Comparison of ENCODE assay signal across 20 mouse cellular contexts in the genomic region with DNA sequence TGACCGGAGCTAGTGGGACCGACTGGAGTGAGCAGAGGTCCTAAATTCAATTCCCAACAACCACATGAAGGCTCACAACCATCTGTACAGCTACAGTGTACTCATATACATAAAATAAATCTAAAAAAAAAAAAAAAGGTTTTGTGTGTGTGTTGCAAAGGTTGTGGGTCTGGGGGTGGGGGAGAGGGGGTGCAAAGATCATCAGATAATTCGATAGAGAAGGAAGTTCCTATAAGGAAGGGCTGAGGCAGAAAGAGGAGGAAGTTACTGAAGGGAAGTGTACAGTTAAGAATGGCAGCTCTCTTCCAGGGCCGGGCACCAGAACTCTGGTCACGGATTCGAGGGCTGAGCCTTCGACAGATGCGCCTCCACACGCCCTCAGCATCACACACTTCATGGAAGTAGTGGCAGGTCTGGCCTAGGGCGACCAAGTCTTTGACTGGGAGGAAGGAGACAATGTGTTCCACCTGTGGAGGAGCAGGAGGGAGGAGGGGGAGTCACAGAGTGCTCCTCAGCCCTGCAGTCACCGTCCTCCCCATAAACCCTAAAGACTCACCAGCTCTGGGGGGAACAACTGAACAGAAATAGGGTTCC. TPM values are rescaled to one million over a fixed set of nuclear protein-coding genes. Genes with fewer than 3 reads are reported as not detected.
A peak's percentile ranks its signal among the peaks of the same experiment; 100 is the strongest.
DNase-seq lines count a peak whose midpoint lies in the region; ATAC-seq and TF ChIP-seq lines count a peak whose summit lies in the region.
"Had no signal": no experiment of that assay in that cellular context is flagged by ENCODE, and none has a peak within 500 bp of the region (broad histone marks: within the 10 kb centered on the region; RNA-seq: fewer than 3 reads in every experiment).

No protein-coding gene starts in this region.

- no peaks in the 10 kb centered on the region; the same call in 1 of the 2 replicates for H3K79me2 ChIP-seq in macrophage (ENCODE audit: inconsistent target)

- H3K4me2 ChIP-seq in stomach, embryonic 16.5 days (ENCODE audit: low read depth, low read length) = no peak overlapping the region
- H3K4me2 ChIP-seq in stomach, postnatal 0 days (replicated peaks; ENCODE audit: low read depth) = no peak overlapping the region
- H3K4me2 ChIP-seq in forebrain, embryonic 12.5 days = no peak overlapping the region
- H3K4me2 ChIP-seq: hindbrain, embryonic 13.5 days had no signal

- H3K4me1 ChIP-seq in stomach, embryonic 16.5 days (ENCODE audit: control insufficient read depth, insufficient read depth, low read length) = peaks cover 8% of the 10 kb centered on the region; the same call in 1 of the 2 replicates
- H3K4me1 ChIP-seq in stomach, postnatal 0 days (replicated peaks; ENCODE audit: control insufficient read depth, insufficient read depth) = no peaks in the 10 kb centered on the region
- peaks cover 24% of the 10 kb centered on the region for H3K4me1 ChIP-seq in bone marrow macrophage, adult 2 months (ENCODE audit: control insufficient read depth, insufficient read depth, low read length)
- H3K4me1 ChIP-seq in forebrain, embryonic 12.5 days = peaks cover 15% of the 10 kb centered on the region

- no peaks in the 10 kb centered on the region for H3K9me3 ChIP-seq in stomach, embryonic 16.5 days (replicated peaks; ENCODE audit: control insufficient read depth, low read length)
- H3K9me3 ChIP-seq in stomach, postnatal 0 days (ENCODE audit: control insufficient read depth, low read length) = no peaks in the 10 kb centered on the region
- no peaks in the 10 kb centered on the region for H3K9me3 ChIP-seq in forebrain, embryonic 12.5 days
- H3K9me3 ChIP-seq: heart, embryonic 10.5 days; hindbrain, embryonic 13.5 days had no signal

- no peaks in the 10 kb centered on the region for H3K27me3 ChIP-seq in stomach, embryonic 16.5 days (ENCODE audit: control insufficient read depth, insufficient read depth, low read length)
- no peaks in the 10 kb centered on the region for H3K27me3 ChIP-seq in stomach, postnatal 0 days (ENCODE audit: control insufficient read depth, insufficient read depth, low read length)
- H3K27me3 ChIP-seq in forebrain, embryonic 12.5 days = no peaks in the 10 kb centered on the region

- H3K27ac ChIP-seq in stomach, embryonic 16.5 days (ENCODE audit: low read length) = no peak overlapping the region
- H3K27ac ChIP-seq in stomach, postnatal 0 days (replicated peaks) = no peak overlapping the region
- H3K27ac ChIP-seq in bone marrow macrophage, adult 2 months (ENCODE audit: insufficient read depth, low read depth, low read length) = peak overlapping the region; percentile 86
- H3K27ac ChIP-seq in macrophage = peak overlapping the region; percentile 57
- H3K27ac ChIP-seq in forebrain, embryonic 12.5 days = no peak overlapping the region
- H3K27ac ChIP-seq: hindbrain, embryonic 13.5 days; hindbrain, postnatal 0 days had no signal

- no peaks in the 10 kb centered on the region for H3K36me3 ChIP-seq in stomach, embryonic 16.5 days (ENCODE audit: control insufficient read depth, insufficient read depth, low read length)
- no peaks in the 10 kb centered on the region for H3K36me3 ChIP-seq in stomach, postnatal 0 days (ENCODE audit: control insufficient read depth, insufficient read depth, low read length)
- H3K36me3 ChIP-seq in macrophage (ENCODE audit: inconsistent target) = no peaks in the 10 kb centered on the region
- H3K36me3 ChIP-seq in forebrain, embryonic 12.5 days (replicated peaks) = no peaks in the 10 kb centered on the region
- H3K36me3 ChIP-seq: heart, embryonic 10.5 days; hindbrain, embryonic 13.5 days had no signal

- H3K4me3 ChIP-seq in stomach, embryonic 16.5 days (replicated peaks; ENCODE audit: low read length) = no peak overlapping the region
- no peak overlapping the region for H3K4me3 ChIP-seq in stomach, postnatal 0 days (ENCODE audit: low read depth, low read length)
- 0 out of 2 replicates have a peak overlapping the region, but pooled peaks have one; percentile 15 for H3K4me3 ChIP-seq in bone marrow macrophage, adult 2 months (ENCODE audit: insufficient read depth, low read length)
- H3K4me3 ChIP-seq in macrophage (ENCODE audit: inconsistent target) = no peak overlapping the region
- no peak overlapping the region for H3K4me3 ChIP-seq in forebrain, embryonic 12.5 days (replicated peaks)
- H3K4me3 ChIP-seq: heart, embryonic 10.5 days; hindbrain, embryonic 13.5 days had no signal

- ATAC-seq in stomach, embryonic 16.5 days (ENCODE audit: insufficient read depth, low FRiP score) = no peak
- no peak for ATAC-seq in stomach, postnatal 0 days (ENCODE audit: low FRiP score, low TSS enrichment)
- no peak for ATAC-seq in forebrain, embryonic 12.5 days (ENCODE audit: low FRiP score)
- ATAC-seq: forebrain, embryonic 14.5 days; hindbrain, postnatal 0 days had no signal

- TF ChIP-seq CTCF in stomach, postnatal 0 days (IDR thresholded peaks at IDR 0.05; ENCODE audit: low read depth) = no peak
- TF ChIP-seq CTCF in bone marrow macrophage, adult 2 months (IDR thresholded peaks at IDR 0.05; ENCODE audit: low read depth, low read length) = no peak

- TF ChIP-seq POLR2A in bone marrow macrophage, adult 2 months (IDR thresholded peaks at IDR 0.05; ENCODE audit: borderline replicate concordance, low read depth, low read length) = no peak

- DNase-seq in stomach, postnatal 0 days (ENCODE audit: low spot score) = no peak
- DNase-seq in ovary, postnatal 14 days (ENCODE audit: low spot score) = no peak
- no peak for DNase-seq in left cerebral cortex, adult 9 months (ENCODE audit: low spot score in 2 of 2)
- DNase-seq: adrenal gland, adult 8-10 months; adrenal gland, postnatal 36 days; cerebellum, adult 11-12 months; cerebellum, adult 9-10 months; cerebellum, postnatal 25 days; gastrocnemius, postnatal 36 days; heart, adult 18-20 months; heart, postnatal 10 days had no signal

- WGBS in stomach, embryonic 16.5 days = 74% methylated on average over 11 of the region's 11 CpGs
- WGBS in stomach, postnatal 0 days = 74% methylated on average over 11 of the region's 11 CpGs
- WGBS in macrophage (ENCODE audit: missing documents) = 18% methylated on average over 11 of the region's 11 CpGs
- WGBS in forebrain, embryonic 12.5 days = 83% methylated on average over 11 of the region's 11 CpGs

- peak overlapping the region; percentile 29; the same call in 1 of the 2 replicates for H3K9ac ChIP-seq in stomach, embryonic 16.5 days (ENCODE audit: low read length)
- no peak overlapping the region for H3K9ac ChIP-seq in stomach, postnatal 0 days (ENCODE audit: low read length)
- no peak overlapping the region for H3K9ac ChIP-seq in forebrain, embryonic 12.5 days
- H3K9ac ChIP-seq: hindbrain, embryonic 13.5 days had no signal

- TF ChIP-seq EP300 in stomach, postnatal 0 days (optimal IDR thresholded peaks at IDR 0.05) = no peak

RNA-seq across cellular contexts. Expression of a gene that starts 4.8 kb away (rescaled TPM):
- 0.09 and 0.27 TPM in 2 replicates for polyA plus RNA-seq in stomach, embryonic 16.5 days (2015; fragmentation: Nextera tagmentation; extraction: Ambion mirVana)
- 0.11 and 0.16 TPM in 2 replicates for polyA plus RNA-seq in stomach, postnatal 0 days (2015; fragmentation: Nextera tagmentation; extraction: Ambion mirVana)
- polyA plus RNA-seq in bone marrow macrophage, adult 2 months (2012; ENCODE audit: insufficient read depth, insufficient read length, missing spikeins) = not detected in 2 replicates
- under 1 TPM in 16 of 26 experiments, not detected in 10; 0.21 to 0.96 (median 0.40) TPM for total RNA-seq in macrophage (2018; cell fraction: chromatin; rRNA removed)
- total RNA-seq in macrophage (2018; cell fraction: cytosol; rRNA removed) = under 1 TPM in 9 of 26 experiments, not detected in 17; 0.03 to 0.16 (median 0.09) TPM
- total RNA-seq in macrophage (2018; cell fraction: nucleus; rRNA removed) = under 1 TPM in 12 of 26 experiments, not detected in 14; 0.22 to 0.54 (median 0.39) TPM
- 0.09 TPM in 1 of 3 replicates, not detected in the others for polyA plus RNA-seq in macrophage (2018)
- polyA plus RNA-seq in forebrain, embryonic 12.5 days (2016; fragmentation: Nextera tagmentation; extraction: Ambion mirVana) = 0.26 and 0.45 TPM in 2 replicates
- total RNA-seq: gastrocnemius, postnatal 36 days; hematopoietic stem cell, adult 5-6 weeks had no signal

RNA-seq across cellular contexts. Expression of a gene that starts 4.9 kb away (rescaled TPM):
- 36.4 and 39.4 TPM in 2 replicates for polyA plus RNA-seq in stomach, embryonic 16.5 days (2015; fragmentation: Nextera tagmentation; extraction: Ambion mirVana)
- polyA plus RNA-seq in stomach, postnatal 0 days (2015; fragmentation: Nextera tagmentation; extraction: Ambion mirVana) = 22.5 and 27.0 TPM in 2 replicates
- polyA plus RNA-seq in bone marrow macrophage, adult 2 months (2012; ENCODE audit: insufficient read depth, insufficient read length, missing spikeins) = 209 and 221 TPM in 2 replicates
- total RNA-seq in macrophage (2018; cell fraction: chromatin; rRNA removed) = 100 to 1,000 TPM; 167 to 732 (median 499) TPM
- 100 to 1,000 TPM in 19 of 26 experiments, 10 to 100 TPM in 7; 63.8 to 148 (median 112) TPM for total RNA-seq in macrophage (2018; cell fraction: cytosol; rRNA removed)
- 100 to 1,000 TPM; 111 to 438 (median 231) TPM for total RNA-seq in macrophage (2018; cell fraction: nucleus; rRNA removed)
- polyA plus RNA-seq in macrophage (2018) = 51.6 to 108 TPM (median 60.3 TPM) in 3 replicates
- polyA plus RNA-seq in forebrain, embryonic 12.5 days (2016; fragmentation: Nextera tagmentation; extraction: Ambion mirVana) = 29.8 and 35.1 TPM in 2 replicates

RNA-seq across cellular contexts. Expression of a gene that starts 4.9 kb away (rescaled TPM):
- polyA plus RNA-seq in stomach, embryonic 16.5 days (2015; fragmentation: Nextera tagmentation; extraction: Ambion mirVana) = 9.4 and 12.2 TPM in 2 replicates
- 2.4 and 3.4 TPM in 2 replicates for polyA plus RNA-seq in stomach, postnatal 0 days (2015; fragmentation: Nextera tagmentation; extraction: Ambion mirVana)
- 37.5 and 42.1 TPM in 2 replicates for polyA plus RNA-seq in bone marrow macrophage, adult 2 months (2012; ENCODE audit: insufficient read depth, insufficient read length, missing spikeins)
- total RNA-seq in macrophage (2018; cell fraction: chromatin; rRNA removed) = 100 to 1,000 TPM in 18 of 26 experiments, 10 to 100 TPM in 8; 40.1 to 196 (median 131) TPM
- 10 to 100 TPM in 5 of 26 experiments, 1 to 10 TPM in 18, under 1 TPM in 3; 0.65 to 15.9 (median 4.3) TPM for total RNA-seq in macrophage (2018; cell fraction: cytosol; rRNA removed)
- 100 to 1,000 TPM in 8 of 26 experiments, 10 to 100 TPM in 18; 27.9 to 148 (median 83.5) TPM for total RNA-seq in macrophage (2018; cell fraction: nucleus; rRNA removed)
- polyA plus RNA-seq in macrophage (2018) = 4.9 to 17.8 TPM (median 5.5 TPM) in 3 replicates
- polyA plus RNA-seq in forebrain, embryonic 12.5 days (2016; fragmentation: Nextera tagmentation; extraction: Ambion mirVana) = 9.6 and 10.1 TPM in 2 replicates

RNA-seq across cellular contexts. Expression of a gene that starts 10.4 kb away (rescaled TPM):
- polyA plus RNA-seq in stomach, embryonic 16.5 days (2015; fragmentation: Nextera tagmentation; extraction: Ambion mirVana) = 150 and 153 TPM in 2 replicates
- polyA plus RNA-seq in stomach, postnatal 0 days (2015; fragmentation: Nextera tagmentation; extraction: Ambion mirVana) = 77.3 and 85.9 TPM in 2 replicates
- polyA plus RNA-seq in bone marrow macrophage, adult 2 months (2012; ENCODE audit: insufficient read depth, insufficient read length, missing spikeins) = 3.2 and 5.0 TPM in 2 replicates
- total RNA-seq in macrophage (2018; cell fraction: chromatin; rRNA removed) = 10 to 100 TPM in 1 of 26 experiments, 1 to 10 TPM in 16, under 1 TPM in 3, not detected in 6; 0.68 to 88.8 (median 1.8) TPM
- under 1 TPM in 23 of 26 experiments, not detected in 3; 0.07 to 0.58 (median 0.20) TPM for total RNA-seq in macrophage (2018; cell fraction: cytosol; rRNA removed)
- 10 to 100 TPM in 1 of 26 experiments, 1 to 10 TPM in 4, under 1 TPM in 15, not detected in 6; 0.25 to 16.0 (median 0.67) TPM for total RNA-seq in macrophage (2018; cell fraction: nucleus; rRNA removed)
- 0.41 to 0.44 TPM in 2 of 3 replicates, not detected in the other for polyA plus RNA-seq in macrophage (2018)
- polyA plus RNA-seq in forebrain, embryonic 12.5 days (2016; fragmentation: Nextera tagmentation; extraction: Ambion mirVana) = 30.6 and 39.7 TPM in 2 replicates
- total RNA-seq: hematopoietic stem cell, adult 5-6 weeks had no signal

RNA-seq across cellular contexts. Expression of a gene that starts 17.1 kb away (rescaled TPM):
- 6.8 and 9.4 TPM in 2 replicates for polyA plus RNA-seq in stomach, embryonic 16.5 days (2015; fragmentation: Nextera tagmentation; extraction: Ambion mirVana)
- 3.7 and 4.1 TPM in 2 replicates for polyA plus RNA-seq in stomach, postnatal 0 days (2015; fragmentation: Nextera tagmentation; extraction: Ambion mirVana)
- 107 and 128 TPM in 2 replicates for polyA plus RNA-seq in bone marrow macrophage, adult 2 months (2012; ENCODE audit: insufficient read depth, insufficient read length, missing spikeins)
- total RNA-seq in macrophage (2018; cell fraction: chromatin; rRNA removed) = 100 to 1,000 TPM in 22 of 26 experiments, 10 to 100 TPM in 4; 38.5 to 287 (median 179) TPM
- total RNA-seq in macrophage (2018; cell fraction: cytosol; rRNA removed) = 10 to 100 TPM in 4 of 26 experiments, 1 to 10 TPM in 16, under 1 TPM in 6; 0.51 to 14.8 (median 2.5) TPM
- total RNA-seq in macrophage (2018; cell fraction: nucleus; rRNA removed) = 100 to 1,000 TPM in 22 of 26 experiments, 10 to 100 TPM in 4; 72.4 to 325 (median 151) TPM
- 5.2 to 25.3 TPM (median 10.5 TPM) in 3 replicates for polyA plus RNA-seq in macrophage (2018)
- 9.0 and 10.5 TPM in 2 replicates for polyA plus RNA-seq in forebrain, embryonic 12.5 days (2016; fragmentation: Nextera tagmentation; extraction: Ambion mirVana)

Comparison
In these comparisons a context has a peak if more than half of its experiments do, and no peak if none do; other contexts are left out.
1. H3K27ac ChIP-seq: peak in bone marrow macrophage, adult 2 months (single experiment) and macrophage (single experiment); none in stomach, embryonic 16.5 days (single experiment), stomach, postnatal 0 days (single experiment) and forebrain, embryonic 12.5 days (single experiment).